Mouse (Mus musculus) retina, adult 2 months (tissue): ENCODE results near the gene March6.

Source experiments
- DNase-seq: peaks from one replicate; pipeline ENCODE4 v3.0.0-alpha.2; 2012; ENCODE audit warnings: low read depth, low spot score

Gene March6

DNA sequence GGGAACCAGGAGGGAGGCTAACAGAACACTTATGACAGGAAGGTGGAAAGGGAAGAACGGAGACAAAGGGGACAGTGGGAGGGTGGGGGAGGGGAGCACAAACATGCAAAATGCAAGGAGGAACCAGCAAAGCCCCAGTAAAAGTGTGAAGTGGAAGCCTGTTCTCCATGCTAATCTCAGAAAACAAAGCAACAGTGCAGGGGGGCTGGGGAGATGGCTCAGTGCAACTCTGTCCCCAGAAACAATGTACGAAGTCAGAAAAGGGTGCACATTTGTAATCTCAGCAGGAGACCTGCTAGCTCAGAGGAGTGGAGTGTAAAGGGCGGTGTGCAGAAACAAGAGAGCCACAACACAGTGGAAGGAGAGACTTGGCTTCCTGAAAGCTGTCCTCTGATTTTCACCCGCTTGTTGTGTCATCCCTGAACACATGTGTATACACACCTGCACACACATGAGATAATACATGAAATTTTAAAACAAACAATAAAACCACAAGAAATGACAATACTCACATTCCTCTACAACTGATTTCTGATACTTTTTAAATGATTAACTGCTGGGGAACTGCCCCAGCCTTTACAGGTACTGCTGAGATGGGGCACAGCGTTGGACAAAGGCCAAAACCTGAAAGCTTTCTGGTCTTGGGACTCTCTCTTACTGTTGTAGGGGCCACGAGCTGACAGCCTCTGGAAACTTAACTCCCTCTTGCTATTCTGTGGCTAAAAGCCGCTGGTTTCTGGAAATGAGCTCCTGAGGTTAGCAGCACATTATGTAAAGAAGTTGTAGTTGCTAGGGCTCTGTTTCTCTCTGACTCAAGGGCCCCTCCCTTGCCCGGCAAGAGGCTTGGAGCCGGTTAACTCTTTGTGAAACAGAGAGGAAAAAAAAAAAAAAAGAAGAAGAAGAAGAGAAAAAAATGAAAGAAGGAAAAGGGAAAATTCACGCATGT, 11.4 kb upstream of the March6 start:
- DNase-seq, result no peak

DNA sequence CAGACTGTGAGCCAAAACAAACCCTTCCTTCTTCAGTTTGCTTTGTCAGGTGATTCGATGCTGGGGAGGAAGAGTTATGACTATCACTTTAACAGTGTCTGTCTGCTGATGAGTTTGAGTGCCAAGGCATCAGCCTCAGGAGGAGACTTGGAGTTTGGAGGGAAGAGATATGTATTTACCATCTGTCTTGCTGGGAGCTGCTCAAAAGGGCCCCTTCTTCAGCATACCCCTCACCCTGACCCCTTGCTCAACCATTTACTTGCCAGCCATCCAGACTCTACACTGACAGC, 9.6 kb upstream of the March6 start:
- DNase-seq, result no peak

DNA sequence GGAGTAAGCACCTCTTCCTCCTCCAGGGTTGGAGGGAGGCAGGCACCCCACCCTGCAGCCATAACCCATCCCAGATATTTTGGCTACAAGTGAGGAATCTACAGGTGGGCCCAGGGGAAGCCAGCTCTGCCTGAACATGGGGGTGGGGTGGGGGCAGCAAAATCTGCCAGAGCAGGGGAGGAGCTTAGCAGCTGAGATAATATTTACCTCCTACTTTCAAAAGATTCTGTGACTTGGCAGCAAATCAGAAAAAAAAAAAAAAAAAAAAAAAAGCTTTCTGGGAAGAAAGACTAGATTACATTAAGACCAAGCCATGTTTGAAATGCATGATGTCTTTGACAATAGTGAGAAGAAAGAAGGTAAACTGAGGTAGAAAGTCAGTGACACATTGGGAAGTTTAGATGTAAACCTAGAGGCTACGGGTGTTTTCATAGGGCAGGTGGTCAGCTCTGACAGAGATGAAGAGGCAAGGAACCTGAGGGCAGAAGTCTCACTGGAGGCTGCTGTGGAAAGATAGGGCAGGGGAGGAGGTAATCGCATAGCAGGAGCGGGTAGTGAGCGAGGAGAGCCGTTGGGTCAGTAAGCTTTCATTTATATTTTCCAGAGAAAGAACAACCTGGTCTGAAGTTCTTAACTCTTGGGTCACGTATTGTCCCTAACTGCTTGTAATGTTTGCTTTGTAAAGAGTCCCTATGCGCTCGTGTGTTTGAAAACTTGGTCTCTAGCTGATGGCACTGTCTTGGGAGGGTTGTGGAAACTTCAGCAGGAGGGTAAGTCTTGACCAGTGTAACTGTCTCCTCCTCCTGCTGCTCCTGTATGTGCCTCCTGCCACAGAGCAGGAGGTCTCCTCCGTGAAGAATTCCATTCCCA, 9.0 kb upstream of the March6 start:
- no peak for DNase-seq

DNA sequence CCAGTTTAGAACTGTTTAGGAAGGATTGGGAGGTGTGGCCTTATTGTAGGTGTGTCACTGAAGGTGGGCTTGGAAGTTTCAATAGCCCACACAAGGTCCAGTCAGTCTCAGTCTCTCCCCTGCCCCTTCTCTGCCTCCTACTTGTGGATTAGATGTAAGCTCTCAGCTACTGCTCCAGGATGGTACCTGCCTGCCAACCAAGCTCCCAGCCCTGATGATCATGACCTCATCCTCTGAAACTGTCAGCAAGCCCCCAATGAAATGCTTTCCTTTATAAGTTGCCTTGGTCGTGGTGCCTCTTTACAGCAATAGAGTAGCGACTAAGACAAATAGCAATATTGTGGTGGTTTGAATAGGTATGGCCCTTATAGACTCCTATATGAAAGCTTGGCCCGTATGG, 7.5 kb upstream of the March6 start:
- no peak for DNase-seq

DNA sequence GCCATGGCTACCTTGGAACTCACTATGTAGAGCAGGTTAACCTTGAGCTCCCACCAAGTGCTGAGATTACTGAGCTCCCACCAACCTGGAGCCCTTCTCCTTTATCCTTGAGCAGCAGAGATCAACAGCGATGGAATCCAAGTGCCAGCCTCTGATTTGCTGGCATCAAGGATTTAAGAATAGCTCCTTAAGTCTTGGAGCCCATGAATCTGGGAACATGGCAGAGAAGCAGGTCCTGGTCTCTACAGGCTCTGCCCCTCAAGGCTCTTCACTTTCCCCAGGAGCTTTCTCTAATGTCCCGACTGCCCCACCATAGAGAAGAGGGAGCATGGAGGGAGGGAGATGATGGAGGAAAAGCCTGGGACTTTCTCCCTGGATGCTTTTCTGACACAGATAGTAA, 6.9 kb upstream of the March6 start:
- no peak for DNase-seq

DNA sequence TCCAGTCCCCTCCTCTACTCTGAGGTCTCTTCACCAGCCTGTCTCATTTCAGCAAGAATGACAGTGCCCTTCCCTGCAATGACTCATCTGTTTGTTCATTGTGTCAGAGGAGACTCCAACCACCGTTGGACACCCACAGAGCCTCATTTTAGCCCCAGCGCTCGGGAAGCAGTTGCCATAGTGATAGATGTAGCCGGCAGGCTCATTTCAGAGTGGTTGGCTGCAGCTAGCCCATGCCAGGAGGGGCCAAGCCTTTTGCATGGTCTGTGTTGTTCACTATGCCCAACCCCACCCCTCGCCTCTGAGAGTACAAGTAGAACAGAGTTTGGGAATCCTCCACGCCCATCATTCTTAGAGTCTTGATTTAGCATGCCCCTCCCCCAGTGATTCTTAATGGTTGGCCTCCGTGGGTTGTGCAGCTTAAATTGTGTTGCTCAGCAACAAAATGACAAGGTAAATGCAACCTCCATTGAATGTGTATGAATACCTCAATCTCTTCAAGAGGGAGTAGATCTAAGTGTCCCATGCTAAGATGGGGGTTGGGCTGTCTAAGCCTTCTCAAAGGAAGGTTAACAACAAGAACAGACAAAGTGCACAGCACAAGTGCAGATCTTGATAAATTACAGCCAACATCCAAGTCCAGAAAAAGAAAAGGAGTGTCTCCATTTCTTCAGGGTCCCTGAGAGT, 5.3 kb upstream of the March6 start:
- DNase-seq, result no peak

DNA sequence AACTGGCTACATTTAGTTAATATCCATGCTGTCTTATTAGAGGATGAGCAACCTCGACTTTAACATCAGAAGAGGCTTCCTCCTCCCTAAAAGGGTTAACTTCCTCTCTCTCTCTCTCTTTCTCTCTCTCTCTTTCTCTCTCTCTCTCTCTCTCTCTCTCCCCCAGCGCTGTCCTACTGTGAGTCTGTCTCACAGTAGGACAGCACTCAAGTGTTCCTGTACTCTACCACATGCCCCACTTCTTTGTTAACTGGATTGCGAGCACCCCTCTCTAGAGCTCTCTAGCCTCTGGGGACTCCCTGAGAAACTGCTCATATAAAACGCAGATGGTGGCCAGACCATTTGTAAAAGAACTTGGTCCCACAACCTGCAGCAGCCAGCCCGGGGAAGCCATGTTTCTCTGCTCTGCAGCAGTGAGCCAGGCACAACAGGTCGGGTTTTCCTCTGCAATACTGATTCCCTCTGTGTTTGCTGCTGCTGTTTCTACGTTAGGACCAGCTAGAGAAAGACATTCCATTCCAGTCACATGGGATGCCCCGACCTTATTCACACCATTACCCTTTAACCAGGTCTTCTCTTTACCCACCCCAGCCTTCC, 4.5 kb upstream of the March6 start:
- no peak for DNase-seq

DNA sequence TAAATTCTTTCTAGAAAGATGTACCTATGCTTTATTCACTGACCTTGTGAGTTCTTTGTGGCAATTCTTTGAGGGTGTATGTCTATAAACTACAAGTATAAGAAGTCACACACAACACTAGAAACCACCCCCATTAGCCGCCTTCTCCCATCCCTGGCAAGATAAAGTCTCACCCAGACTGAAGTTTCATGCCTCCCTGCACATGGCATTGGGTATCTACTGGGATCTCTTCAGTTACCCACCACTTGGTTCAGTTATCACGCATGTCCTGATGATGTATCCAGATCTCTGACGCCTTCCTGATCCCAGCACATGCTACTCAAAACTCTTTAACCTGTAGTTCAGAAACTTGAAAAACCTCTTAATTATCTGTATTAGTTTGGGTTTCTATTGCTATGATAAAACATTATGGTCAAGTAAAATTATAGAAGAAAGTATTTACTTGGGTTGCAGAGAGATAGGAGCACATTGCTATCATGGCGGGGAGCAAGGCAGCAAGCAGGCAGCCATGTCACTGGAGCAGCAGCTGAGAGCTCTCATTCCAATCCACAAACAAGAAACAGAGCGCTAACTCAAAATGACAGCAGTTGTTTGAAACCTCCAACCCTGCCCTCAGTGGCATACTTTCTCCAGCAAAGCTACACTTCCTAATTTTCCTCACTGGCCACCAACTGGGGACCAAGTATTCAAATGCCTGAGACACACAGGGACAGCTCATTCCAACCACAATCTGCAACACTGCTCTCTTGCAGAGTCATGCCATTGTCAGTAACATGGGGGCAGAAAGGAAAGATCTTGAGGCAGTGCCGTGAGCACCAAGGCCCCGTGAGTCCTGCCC, 3.8 kb upstream of the March6 start:
- no peak for DNase-seq

DNA sequence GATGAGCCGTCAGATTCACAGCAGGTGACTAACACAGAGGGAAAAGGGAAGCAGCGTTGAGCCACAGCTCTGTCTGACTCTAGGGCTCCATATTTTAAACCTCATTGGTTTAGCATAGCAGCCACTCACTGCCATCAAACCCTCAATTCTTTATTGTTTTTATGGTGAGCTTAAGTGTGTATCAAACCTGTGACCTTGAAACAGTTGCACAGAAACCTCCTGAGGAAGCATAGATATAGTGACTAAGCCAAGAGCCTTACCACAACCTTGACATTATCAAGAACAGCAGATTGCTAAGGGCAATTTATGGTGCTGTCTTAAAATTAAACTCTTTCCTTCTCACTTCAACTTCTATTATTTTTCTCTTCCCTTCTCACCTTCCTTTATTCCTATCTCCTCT, 2.7 kb upstream of the March6 start:
- no peak for DNase-seq

DNA sequence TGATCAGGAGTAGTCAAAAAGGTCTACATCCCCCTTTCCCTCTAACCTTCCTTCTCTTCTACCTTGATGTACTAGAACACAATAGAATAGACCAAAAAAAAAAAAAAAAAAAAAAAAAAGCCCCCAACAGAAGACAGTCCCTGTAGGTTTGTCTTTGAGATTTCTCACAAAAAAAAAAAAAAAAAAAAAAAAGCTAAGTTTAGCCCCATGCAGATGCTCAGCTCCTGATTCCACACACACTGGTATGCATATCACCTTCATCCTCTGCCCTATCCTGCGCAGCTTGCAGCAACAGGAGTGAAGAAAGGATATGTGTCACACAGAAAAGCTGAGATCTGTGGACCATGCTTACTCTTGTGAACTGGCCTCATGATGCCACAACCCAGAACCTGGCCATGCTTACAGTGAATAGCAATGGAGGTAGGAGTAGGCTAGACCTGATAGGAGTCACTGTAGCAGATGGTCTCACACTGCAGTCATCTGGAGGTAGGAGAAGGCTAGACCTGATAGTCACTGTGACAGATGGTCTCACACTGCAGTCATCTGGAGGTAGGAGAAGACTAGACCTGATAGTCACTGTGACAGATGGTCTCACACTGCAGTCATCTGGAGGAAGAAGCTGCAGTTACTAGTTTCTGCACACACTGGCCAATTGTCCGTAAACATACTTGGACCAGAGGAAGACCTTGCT, 1.6 kb upstream of the March6 start:
- no peak for DNase-seq

DNA sequence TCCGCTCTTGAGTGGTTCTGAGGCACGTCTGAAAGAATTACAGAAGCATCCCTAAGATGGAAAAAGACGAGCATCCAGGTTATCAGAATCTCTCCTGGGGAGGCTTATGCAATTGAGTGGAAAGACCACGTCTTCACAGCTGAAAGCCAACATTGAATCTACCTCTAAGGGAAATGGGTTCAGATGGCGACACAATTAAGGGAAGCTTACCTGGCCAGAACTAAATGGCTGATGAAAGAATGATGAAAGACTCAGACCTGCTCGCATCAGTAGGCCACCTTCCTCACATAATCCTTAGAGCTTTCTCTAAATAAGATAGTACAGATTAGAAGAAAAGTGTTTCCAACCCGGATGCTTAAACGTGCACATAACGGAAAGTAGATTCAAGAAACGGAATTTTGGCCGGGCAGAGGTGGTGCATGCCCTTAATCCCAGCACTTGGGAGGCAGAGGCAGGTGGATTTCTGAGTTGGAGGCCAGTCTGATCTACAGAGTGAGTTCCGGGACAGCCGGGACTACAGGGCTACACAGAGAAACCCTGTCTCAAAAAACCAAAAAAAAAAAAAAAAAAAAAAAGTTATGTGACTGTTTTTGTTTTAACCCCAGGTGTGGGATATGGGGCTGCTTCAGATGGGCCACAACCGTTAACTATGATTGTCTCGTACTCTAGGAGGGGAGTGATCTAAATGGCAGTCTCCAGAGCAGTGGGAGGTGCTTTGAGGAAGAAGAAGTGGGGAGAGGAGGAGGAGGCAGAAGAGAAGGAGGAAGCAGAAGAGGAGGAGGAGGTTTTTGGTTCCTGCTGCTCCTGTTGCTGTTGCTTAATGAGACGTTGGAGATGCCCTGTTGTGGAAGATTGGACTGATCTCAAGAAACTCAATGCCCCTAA, 835 bp upstream of the March6 start:
- peak; percentile 25 for DNase-seq

DNA sequence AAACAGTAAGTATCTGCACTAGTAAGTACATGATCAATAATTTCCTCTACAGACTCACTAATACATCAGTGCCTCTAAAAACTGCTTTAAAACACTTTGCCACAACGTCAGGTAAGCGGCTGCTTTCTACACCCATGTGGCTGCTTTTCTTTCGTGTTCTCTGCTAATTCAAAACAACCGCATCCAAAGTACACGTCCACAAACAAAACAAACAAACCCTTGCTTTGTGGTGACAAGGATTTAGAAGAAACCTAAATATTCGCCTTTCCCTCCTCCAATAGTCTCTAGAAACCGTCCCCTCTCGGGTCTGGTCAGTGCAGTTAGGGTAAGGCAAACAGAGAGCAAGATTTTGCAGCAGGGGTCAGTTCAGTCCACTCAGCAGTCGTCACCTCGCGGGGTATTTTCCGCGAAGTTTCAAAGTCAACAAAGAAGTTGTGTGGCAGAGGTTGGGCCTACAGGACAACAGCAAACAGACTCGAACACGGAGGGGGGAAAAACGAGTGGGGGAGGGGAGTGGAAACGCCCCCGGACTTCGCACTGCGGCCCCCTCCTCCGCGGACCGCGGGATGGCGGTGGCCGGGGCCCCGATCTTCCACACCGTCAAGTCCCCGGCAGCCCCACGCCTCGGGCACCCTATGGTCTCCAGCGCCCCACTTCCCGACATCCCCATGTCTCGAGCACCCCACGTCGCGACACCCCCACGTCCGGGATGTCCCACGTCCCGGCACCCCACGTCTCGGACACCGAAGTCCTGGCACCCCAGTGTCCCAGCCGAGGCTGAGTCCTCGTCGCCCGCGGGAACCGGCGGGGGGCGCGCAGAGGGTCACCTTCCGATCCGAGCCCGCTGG, 818 bp downstream of the March6 start:
- no peak for DNase-seq

DNA sequence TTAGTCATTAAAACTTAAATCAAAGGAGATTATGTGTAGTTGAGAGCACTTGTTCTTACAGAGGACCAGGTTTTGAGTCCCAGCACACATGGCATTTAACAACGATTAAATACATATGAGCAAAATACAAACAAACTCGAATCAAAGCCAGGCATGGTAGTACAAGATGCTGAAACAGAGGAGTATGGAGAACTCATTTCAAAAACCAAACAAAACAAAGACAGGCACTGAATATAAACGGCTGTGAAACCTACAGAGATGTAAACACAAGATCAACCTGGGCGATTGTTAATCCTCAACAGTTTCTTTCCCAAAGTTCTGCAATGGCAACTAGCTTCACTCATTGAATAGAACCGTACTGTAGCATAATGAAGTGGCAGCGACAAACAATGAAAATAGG, 1.8 kb downstream of the March6 start:
- no peak for DNase-seq

DNA sequence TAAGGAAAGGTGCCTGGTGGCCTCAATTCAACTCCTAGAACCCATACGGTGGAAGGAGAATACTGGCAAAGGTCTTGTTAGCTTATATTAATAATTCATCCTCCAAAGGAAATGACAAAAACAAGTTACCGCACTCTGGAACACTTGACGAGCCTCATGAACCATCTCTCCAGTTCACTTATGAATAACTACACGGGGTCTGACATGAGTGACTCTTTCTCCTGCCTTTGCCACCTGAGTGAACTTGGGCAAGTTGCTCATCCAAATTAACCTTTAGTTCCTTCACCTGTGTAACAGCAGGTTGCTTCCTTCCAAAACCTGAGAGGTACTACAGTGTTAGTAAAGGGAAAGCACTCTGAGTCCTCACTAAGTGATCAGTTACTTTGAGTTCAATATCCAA, 2.4 kb downstream of the March6 start:
- DNase-seq, result no peak

DNA sequence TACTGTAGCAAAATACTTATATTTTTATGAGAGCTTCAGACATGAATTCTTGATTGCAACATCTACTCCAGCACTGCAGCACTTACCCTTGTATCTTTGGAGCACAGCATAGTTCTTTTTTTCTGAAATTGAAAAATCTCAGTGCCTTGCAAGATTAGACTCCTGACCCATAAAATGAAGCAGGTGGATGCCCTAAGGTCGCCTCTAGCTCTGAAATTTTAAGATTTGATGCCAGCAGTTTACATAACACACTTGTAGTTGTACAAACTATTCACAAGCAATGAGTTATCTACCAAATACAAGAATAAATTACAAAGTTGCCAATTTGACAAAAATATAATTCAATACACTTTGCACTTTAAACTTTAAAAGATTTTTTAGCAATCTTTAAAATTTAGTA, 4.4 kb downstream of the March6 start:
- DNase-seq, result no peak

DNA sequence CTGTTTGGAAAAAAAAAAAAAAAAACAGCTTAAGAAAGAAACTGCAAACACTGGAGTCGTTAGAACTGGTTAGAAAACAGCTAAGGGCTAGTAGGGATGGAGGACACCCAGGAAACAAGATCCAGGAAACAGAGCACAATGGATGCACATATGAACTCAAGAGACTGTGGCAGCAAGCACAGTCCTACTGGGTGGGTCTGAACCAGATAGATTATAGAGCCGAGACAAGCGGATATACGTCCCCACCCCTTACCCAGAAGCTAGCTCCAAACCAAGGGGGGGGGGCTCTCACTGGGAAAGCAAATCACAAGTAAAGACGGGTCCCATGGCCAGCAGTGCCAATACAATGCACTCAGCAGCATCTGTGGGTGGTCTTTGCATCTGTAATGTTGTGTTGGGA, 11.9 kb downstream of the March6 start:
- DNase-seq, result no peak

DNA sequence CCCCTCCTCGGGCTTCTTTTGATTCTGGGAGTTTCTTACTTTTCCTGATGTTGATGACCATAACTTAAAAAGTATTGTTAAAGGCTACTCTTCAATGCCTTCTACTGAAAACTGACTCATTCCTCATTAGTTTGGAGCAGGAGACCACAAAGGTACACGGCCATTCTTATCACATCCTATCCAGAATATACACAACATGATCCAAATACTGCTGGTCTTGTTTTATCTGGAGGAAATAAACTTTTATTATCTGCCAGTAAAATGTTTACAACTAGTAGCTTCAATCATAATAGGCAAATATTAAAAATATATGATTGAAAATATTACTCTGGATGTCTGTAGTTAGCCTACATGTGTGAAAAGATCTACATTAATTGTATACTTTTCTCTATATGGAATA, 12.5 kb downstream of the March6 start:
- no peak for DNase-seq

DNA sequence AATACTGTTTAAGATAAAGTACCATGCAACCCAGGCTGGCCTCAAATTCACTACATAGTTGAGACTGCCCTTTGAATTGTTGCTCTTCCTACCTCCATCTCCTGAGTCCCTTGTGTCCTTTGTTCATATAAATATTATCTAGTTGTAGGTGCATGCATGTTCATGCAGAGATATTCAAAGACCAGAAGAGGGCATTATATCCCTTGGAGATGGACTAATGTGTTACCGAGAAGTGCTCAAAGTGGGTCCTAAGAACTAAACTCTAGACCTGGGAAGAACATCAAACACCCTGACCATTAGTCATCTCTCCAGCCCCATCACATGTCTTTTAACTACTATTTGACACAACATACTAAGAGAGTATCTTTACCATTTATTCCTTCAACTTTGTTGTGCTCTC, 13.7 kb downstream of the March6 start:
- no peak for DNase-seq

DNA sequence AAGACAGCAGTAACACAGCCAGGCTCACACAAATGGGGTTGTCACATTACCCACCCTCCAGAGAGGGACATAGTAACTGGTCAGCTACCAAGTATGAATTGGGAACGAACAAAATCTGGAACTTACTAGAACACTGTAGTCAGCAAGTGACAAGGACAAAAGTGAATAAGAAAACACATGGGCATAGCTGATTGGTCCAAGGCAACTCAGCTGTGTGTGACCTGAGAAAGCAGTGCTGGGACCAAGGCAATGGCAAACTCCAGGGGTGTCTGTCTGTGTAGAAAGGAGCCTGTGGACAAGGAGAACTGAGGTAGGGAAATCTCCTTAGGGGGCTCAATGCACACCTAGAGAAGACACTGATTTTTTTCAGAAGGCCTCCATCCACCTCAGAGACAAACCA, 19.1 kb downstream of the March6 start:
- no peak for DNase-seq
